Mouse (Mus musculus) limb, embryonic 14.5 days (tissue): ENCODE measurements at regions not wholly inside any gene's neighbourhood (a gene's known extent, or its start where the extent isn't known, plus 50 kb on each side); places are given as distances from the start of the nearest gene placed in this dataset.

Experiments
- ATAC-seq: fragments of 200-750 bp; cut with Nextera tagmentation; 2 replicates; pipeline ENCODE4 v1.8.0; 2017; ENCODE audit warnings: low read depth, moderate number of reproducible peaks, moderate TSS enrichment; ENCODE audit not compliant: low FRiP score
- DNase-seq: peaks from one replicate; pipeline ENCODE4 v3.0.0-alpha.2; 2015; ENCODE audit warnings: low spot score
- H3K27ac ChIP-seq: fragments of 300-500 bp; sonication (generic); replicated peaks from 2 replicates; pipeline ENCODE4 v1.5.1; 2014; ENCODE audit warnings: low read depth, mild to moderate bottlenecking, low read length, moderate library complexity, mixed read lengths
- H3K27me3 ChIP-seq: fragments of 300-500 bp; sonication (generic); 2 replicates; pipeline ENCODE4 v1.6.1; 2014; ENCODE audit warnings: low read length, mixed read lengths; ENCODE audit not compliant: control insufficient read depth, insufficient read depth
- H3K36me3 ChIP-seq: fragments of 300-500 bp; sonication (generic); 2 replicates; pipeline ENCODE4 v1.6.1; 2014; ENCODE audit warnings: mild to moderate bottlenecking, low read length, moderate library complexity, mixed read lengths; ENCODE audit not compliant: control insufficient read depth, insufficient read depth
- H3K4me1 ChIP-seq: fragments of 300-500 bp; sonication (generic); 2 replicates; pipeline ENCODE4 v1.6.1; 2014; ENCODE audit warnings: antibody characterized with exemption, low read length, mixed read lengths; ENCODE audit not compliant: control insufficient read depth, insufficient read depth
- H3K4me2 ChIP-seq: fragments of 300-500 bp; sonication (generic); replicated peaks from 2 replicates; pipeline ENCODE4 v1.6.1; 2014; ENCODE audit warnings: low read depth, mild to moderate bottlenecking, low read length, moderate library complexity; ENCODE audit not compliant: severe bottlenecking
- H3K4me3 ChIP-seq: fragments of 300-500 bp; sonication (generic); replicated peaks from 2 replicates; pipeline ENCODE4 v1.5.1; 2014; ENCODE audit warnings: low read length
- H3K9ac ChIP-seq: fragments of 300-500 bp; sonication (generic); 2 replicates; pipeline ENCODE4 v1.6.1; 2014; ENCODE audit warnings: mild to moderate bottlenecking, low read depth, low read length, moderate library complexity; ENCODE audit not compliant: severe bottlenecking
- H3K9me3 ChIP-seq: fragments of 300-500 bp; sonication (generic); 2 replicates; pipeline ENCODE4 v1.6.1; 2016; ENCODE audit warnings: low read length; ENCODE audit not compliant: control insufficient read depth
- POLR2A ChIP-seq: fragments of 200-500 bp; IDR thresholded peaks from 2 replicates; pipeline ENCODE4 v1.8.0; 2012; ENCODE audit warnings: inconsistent platforms, mild to moderate bottlenecking, moderate library complexity, borderline replicate concordance; ENCODE audit not compliant: insufficient read depth, insufficient read length; ENCODE audit errors: extremely low read depth
- WGBS: fragments of 180-500 bp; shearing (Covaris S2); extraction: QIAGEN DNeasy Blood & Tissue Kit; methylation state at CpG from one replicate; pipeline ENCODE4 v1.1.7; 2014; 5-methylcytosine and 5-hydroxymethylcytosine counted together

DNA sequence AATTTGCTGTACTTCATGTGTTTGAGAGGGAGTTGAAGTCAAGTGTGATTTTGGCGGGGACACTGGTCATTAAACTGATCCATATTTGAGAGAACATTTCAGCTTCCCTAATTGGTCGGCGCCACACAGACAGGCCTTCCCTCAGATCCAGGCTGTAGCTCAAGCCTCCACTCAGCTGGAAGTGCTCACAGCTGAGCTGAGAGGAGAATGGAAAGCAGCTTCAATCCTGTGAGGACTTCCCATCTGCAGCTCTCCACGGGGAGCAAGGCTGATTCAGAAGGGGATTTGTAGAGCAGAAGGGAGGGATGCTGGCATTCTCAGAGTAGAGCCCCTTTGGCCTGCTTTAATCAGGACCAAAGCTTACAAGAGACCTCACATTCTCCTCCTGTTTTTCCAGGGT is 297.2 kb downstream of the D3Ertd751e start:
- H3K9ac ChIP-seq, result no peak overlapping the region
- ATAC-seq (no peak), DNase-seq (no peak)
- TF ChIP-seq POLR2A, result no peak
- H3K9me3 ChIP-seq, result no peaks in the 10 kb centered on the region
- no peak overlapping the region for H3K27ac ChIP-seq
- no peaks in the 10 kb centered on the region for H3K36me3 ChIP-seq
- H3K27me3 ChIP-seq, result no peaks in the 10 kb centered on the region
- H3K4me2 ChIP-seq, result no peak overlapping the region
- no peak overlapping the region for H3K4me3 ChIP-seq
- WGBS, result 22% methylated on average over 4 of the region's 4 CpGs
- H3K4me1 ChIP-seq, result no peaks in the 10 kb centered on the region

DNA sequence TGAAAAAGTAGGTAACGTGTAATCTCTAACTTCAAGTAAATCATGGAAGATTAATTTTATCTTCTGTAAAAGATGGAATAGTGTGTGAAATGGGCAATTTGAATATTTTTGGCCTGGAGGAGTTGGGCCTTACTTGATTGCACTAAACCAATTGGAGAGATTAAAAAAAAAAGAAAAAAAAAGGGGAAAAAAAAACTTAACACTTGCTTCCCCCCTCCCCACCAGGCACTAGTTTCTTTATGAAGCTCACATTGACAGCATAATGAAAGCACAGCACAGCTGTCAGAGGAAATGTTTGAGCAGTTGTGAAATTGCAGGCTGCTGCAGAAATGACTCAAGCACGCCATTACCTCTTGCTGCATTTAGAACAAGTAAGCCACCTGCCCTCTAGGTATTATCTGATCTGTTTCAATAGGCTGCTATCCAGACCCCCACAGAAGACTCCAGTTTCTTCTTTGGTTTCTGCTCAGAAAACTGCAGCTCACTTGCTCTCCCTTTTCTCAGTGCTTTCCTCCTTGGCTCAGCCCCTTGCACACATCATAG is 297.9 kb downstream of the D3Ertd751e start:
- H3K4me3 ChIP-seq, result no peak overlapping the region
- no peaks in the 10 kb centered on the region for H3K36me3 ChIP-seq
- no peaks in the 10 kb centered on the region for H3K27me3 ChIP-seq
- ATAC-seq, result no peak
- no peak for DNase-seq
- no peak overlapping the region for H3K9ac ChIP-seq
- no peak for TF ChIP-seq POLR2A
- 63% methylated on average over 2 of the region's 2 CpGs for WGBS
- H3K4me2 ChIP-seq, result no peak overlapping the region
- no peaks in the 10 kb centered on the region for H3K4me1 ChIP-seq
- no peaks in the 10 kb centered on the region for H3K9me3 ChIP-seq
- no peak overlapping the region for H3K27ac ChIP-seq

DNA sequence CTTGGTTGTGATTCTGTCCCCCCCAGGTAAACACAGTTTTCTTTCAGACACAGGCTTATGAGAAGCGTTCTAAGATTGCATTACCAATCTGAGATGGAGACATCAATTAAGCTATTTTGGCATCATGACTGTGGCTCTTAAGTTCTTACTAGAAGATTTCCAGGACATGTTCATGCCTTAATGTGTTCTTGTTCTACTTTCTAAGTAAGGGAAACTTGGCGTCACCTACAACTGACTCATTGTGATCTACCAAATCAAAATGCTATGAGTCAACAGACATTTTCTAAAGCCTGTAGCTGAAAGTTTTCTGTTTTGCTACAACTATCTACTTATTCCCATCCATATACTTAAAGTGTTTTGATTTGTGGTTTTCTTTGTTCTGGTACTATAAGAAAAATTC is 298.5 kb downstream of the D3Ertd751e start:
- Histone ChIP-seq H3K4me2 (no peak overlapping the region), H3K27me3 (no peaks in the 10 kb centered on the region), H3K9ac (no peak overlapping the region), H3K9me3 (no peaks in the 10 kb centered on the region), H3K36me3 (no peaks in the 10 kb centered on the region), H3K27ac (no peak overlapping the region), H3K4me3 (no peak overlapping the region), H3K4me1 (no peaks in the 10 kb centered on the region)
- WGBS, result 92% methylated on average over 2 of the region's 2 CpGs
- DNase-seq (no peak), ATAC-seq (no peak)
- no peak for TF ChIP-seq POLR2A

DNA sequence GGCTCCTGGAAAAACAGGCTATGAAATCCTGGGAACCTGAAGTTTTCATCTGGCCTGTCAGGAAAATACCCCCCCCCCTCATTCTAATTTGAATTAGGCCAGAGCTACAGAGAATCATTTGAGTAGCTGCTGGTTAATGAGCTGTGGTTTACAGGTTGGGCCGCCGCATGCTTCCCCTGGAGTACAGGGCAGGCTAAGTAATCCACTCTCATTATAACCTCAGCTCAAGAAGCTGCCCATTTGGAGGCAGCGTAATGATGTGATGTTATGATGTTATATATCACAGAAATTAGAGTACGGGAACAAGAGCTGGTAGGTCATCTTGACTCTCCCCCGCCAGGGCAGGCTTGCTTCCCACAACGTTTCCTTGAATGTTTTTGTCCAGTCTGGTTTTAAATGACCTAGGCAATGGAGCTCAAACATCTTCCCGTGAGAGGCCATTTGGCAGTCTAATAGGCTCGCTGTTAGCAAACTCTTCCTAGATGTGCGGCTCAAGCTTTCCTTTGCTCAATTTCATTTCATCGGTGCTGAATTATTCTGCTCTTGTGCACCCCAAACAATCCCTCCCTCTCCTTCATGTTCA is 315.0 kb downstream of the D3Ertd751e start:
- DNase-seq (no peak), ATAC-seq (no peak)

DNA sequence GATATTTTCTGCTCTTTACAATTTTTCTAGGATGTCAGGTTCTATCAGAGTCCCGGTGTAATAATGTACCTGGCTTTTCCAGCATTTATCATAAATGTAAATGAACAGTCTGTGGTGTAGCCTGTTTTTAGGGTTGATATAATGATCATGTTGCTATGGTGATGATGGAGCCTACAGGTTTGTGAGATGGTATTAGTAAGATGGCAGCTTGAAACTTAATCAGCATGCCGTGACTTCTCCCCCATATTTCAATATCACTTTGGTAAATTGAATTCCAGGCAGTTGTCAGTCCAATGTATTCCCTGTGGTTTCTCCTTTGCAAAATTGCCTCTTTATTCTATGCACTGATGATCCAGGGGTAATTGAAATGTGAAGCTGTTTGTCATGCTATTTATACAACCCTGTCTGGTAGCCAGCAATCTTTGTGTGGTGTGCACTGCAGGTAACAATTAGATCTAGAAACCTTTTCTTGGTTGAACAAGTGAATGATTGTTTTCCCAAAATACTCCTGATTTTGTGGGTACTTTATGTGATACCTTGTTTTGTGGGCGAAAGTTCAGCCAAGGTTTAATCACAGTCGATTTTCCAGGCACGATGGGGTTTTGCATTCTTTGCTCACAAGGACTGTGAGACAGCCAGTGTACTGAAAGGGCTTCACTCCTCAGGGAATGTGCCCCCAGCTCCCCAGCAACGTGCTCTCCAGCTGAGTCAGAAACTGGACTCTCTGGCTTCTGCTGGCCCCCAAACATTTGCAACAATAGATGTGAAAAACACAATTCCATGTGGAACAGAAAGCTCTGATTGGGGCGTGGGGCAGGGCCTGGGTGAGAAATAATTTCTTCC is 322.9 kb downstream of the D3Ertd751e start:
- no peak overlapping the region for H3K4me3 ChIP-seq
- H3K36me3 ChIP-seq, result no peaks in the 10 kb centered on the region
- H3K9ac ChIP-seq, result 0 out of 2 replicates have a peak overlapping the region, but pooled peaks have one; percentile 12
- H3K4me2 ChIP-seq, result no peak overlapping the region
- H3K27me3 ChIP-seq, result no peaks in the 10 kb centered on the region
- H3K4me1 ChIP-seq, result 0 out of 2 replicates have a peak, but pooled peaks cover 4% of the 10 kb centered on the region
- no peaks in the 10 kb centered on the region for H3K9me3 ChIP-seq
- H3K27ac ChIP-seq, result peak overlapping the region; percentile 26; the same call in 1 of the 2 replicates
- peak; percentile 13 for DNase-seq
- 0 out of 2 replicates have a peak, but pooled peaks have one; percentile 26 for ATAC-seq
- no peak for TF ChIP-seq POLR2A
- WGBS, result 46% methylated on average over 7 of the region's 7 CpGs

More for the DNA sequence above, 315.0 kb downstream of the D3Ertd751e start:
- Histone ChIP-seq H3K27me3 (no peaks in the 10 kb centered on the region), H3K36me3 (no peaks in the 10 kb centered on the region), H3K9ac (no peak overlapping the region), H3K4me2 (0 out of 2 replicates have a peak overlapping the region, but pooled peaks have one; percentile 8), H3K9me3 (no peaks in the 10 kb centered on the region), H3K27ac (no peak overlapping the region), H3K4me1 (peaks cover 4% of the 10 kb centered on the region; the same call in 1 of the 2 replicates), H3K4me3 (no peak overlapping the region)
- WGBS, result 37% methylated on average over 10 of the region's 10 CpGs
- no peak for TF ChIP-seq POLR2A
